Mouse (Mus musculus) liver, embryonic 13.5 days (tissue): ENCODE data around the gene Tmem119. TPM values are rescaled to one million over a fixed set of nuclear protein-coding genes. Genes with fewer than 3 reads are reported as not detected.

ENCODE experiments used
- ATAC-seq: fragments of 200-750 bp; cut with Nextera tagmentation; 2 replicates; pipeline ENCODE4 v1.8.0; 2017; ENCODE audit warnings: low read depth, mild to moderate bottlenecking, moderate number of reproducible peaks, moderate library complexity
- DNase-seq: peaks from one replicate; pipeline ENCODE4 v3.0.0; 2022
- H3K27ac ChIP-seq: fragments of 300-500 bp; sonication (generic); 2 replicates; pipeline ENCODE4 v1.5.1; 2015; ENCODE audit warnings: moderate library complexity, mild to moderate bottlenecking, inconsistent platforms
- H3K27me3 ChIP-seq: fragments of 300-500 bp; sonication (generic); 2 replicates; pipeline ENCODE4 v1.6.1; 2015; ENCODE audit warnings: mild to moderate bottlenecking, inconsistent platforms
- H3K36me3 ChIP-seq: fragments of 300-500 bp; sonication (generic); 2 replicates; pipeline ENCODE4 v1.6.1; 2015; ENCODE audit warnings: mild to moderate bottlenecking, inconsistent platforms
- H3K4me1 ChIP-seq: fragments of 300-500 bp; sonication (generic); replicated peaks from 2 replicates; pipeline ENCODE4 v1.6.1; 2015; ENCODE audit warnings: inconsistent platforms
- H3K4me2 ChIP-seq: fragments of 300-500 bp; sonication (generic); 2 replicates; pipeline ENCODE4 v1.6.1; 2015; ENCODE audit warnings: inconsistent platforms, mild to moderate bottlenecking, moderate library complexity
- H3K4me3 ChIP-seq: fragments of 300-500 bp; sonication (generic); replicated peaks from 2 replicates; pipeline ENCODE4 v1.5.1; 2015; ENCODE audit warnings: mild to moderate bottlenecking, inconsistent platforms
- H3K9ac ChIP-seq: fragments of 300-500 bp; sonication (generic); 2 replicates; pipeline ENCODE4 v1.6.1; 2015; ENCODE audit warnings: mild to moderate bottlenecking, inconsistent platforms
- H3K9me3 ChIP-seq: fragments of 300-500 bp; sonication (generic); replicated peaks from 2 replicates; pipeline ENCODE4 v1.6.1; 2016; ENCODE audit warnings: inconsistent platforms
- WGBS: fragments of 180-500 bp; shearing (Covaris S2); methylation state at CpG from one replicate; pipeline ENCODE4 v1.1.7; 2015; ENCODE audit not compliant: insufficient replicate concordance; 5-methylcytosine and 5-hydroxymethylcytosine counted together
- polyA plus RNA-seq: library from polyadenylated mRNA; unstranded; fragments of >200 nt; fragmentation: Nextera tagmentation; extraction: Ambion mirVana; gene quantifications from 2 replicates; pipeline ENCODE4 v1.2.1, GENCODE M21; 2015

Tmem119 gene
- polyA plus RNA-seq, 1 experiment from 2014 or later, result 3.8 TPM

- Histone ChIP-seq H3K36me3 (no peaks in the 10 kb centered on the region), H3K9me3 (no peaks in the 10 kb centered on the region), H3K9ac (no peak overlapping the region), H3K27ac (no peak overlapping the region), H3K4me3 (no peak overlapping the region), H3K4me2 (no peak overlapping the region), H3K4me1 (peaks cover 27% of the 10 kb centered on the region), H3K27me3 (no peaks in the 10 kb centered on the region)
- ATAC-seq (no peak), DNase-seq (no peak)
- WGBS, result 39% methylated on average over 16 of the region's 16 CpGs
Observed at GRCm38 (mm10) chr5:113833316-113833947, 33.1 kb upstream of the Tmem119 start.

GRCm38 (mm10) chr5:113832490-113832901 lies 32.2 kb upstream of the Tmem119 start, which contains the start of gene Selplg:
Gene Selplg (minus strand): TSS chr5:113832644.
- H3K4me2 ChIP-seq, result no peak within 1 kb of the TSS
- DNase-seq (no peak), ATAC-seq (no peak)
- H3K27me3 ChIP-seq, result no peaks in the 10 kb centered on the region
- H3K27ac ChIP-seq, result no peak within 1 kb of the TSS
- H3K9ac ChIP-seq, result no peak within 1 kb of the TSS
- WGBS, result 45% methylated on average over 8 of the region's 8 CpGs
- no peaks in the 10 kb centered on the region for H3K9me3 ChIP-seq
- no peak within 1 kb of the TSS for H3K4me3 ChIP-seq
- H3K4me1 ChIP-seq, result peaks cover 37% of the 10 kb centered on the region
- no peaks in the 10 kb centered on the region for H3K36me3 ChIP-seq

- Histone ChIP-seq H3K27ac (no peak overlapping the region), H3K4me1 (peaks cover 37% of the 10 kb centered on the region), H3K4me2 (no peak overlapping the region), H3K27me3 (no peaks in the 10 kb centered on the region), H3K9ac (no peak overlapping the region), H3K4me3 (no peak overlapping the region), H3K9me3 (no peaks in the 10 kb centered on the region), H3K36me3 (no peaks in the 10 kb centered on the region)
- WGBS, result 48% methylated on average over 3 of the region's 3 CpGs
- DNase-seq (no peak), ATAC-seq (no peak)
Observed at GRCm38 (mm10) chr5:113831741-113832140, 31.4 kb upstream of the Tmem119 start.

- no peaks in the 10 kb centered on the region for H3K27me3 ChIP-seq
- DNase-seq, result no peak
- no peak overlapping the region for H3K4me3 ChIP-seq
- H3K9ac ChIP-seq, result no peak overlapping the region
- peak overlapping the region; percentile 47 for H3K4me2 ChIP-seq
- ATAC-seq, result no peak
- H3K9me3 ChIP-seq, result no peaks in the 10 kb centered on the region
- peaks cover 38% of the 10 kb centered on the region for H3K4me1 ChIP-seq
- peak overlapping the region; percentile 24; the same call in 1 of the 2 replicates for H3K27ac ChIP-seq
- no peaks in the 10 kb centered on the region for H3K36me3 ChIP-seq
- 59% methylated on average over 5 of the region's 5 CpGs for WGBS
Observed at GRCm38 (mm10) chr5:113830796-113831195, 30.5 kb upstream of the Tmem119 start.

GRCm38 (mm10) chr5:113830292-113830643 lies 30.0 kb upstream of the Tmem119 start:
- H3K9ac ChIP-seq, result peak overlapping the region; percentile 45
- DNase-seq (peak; percentile 48), ATAC-seq (peak; percentile 67)
- H3K4me1 ChIP-seq, result peaks cover 43% of the 10 kb centered on the region
- H3K4me3 ChIP-seq, result peak overlapping the region; percentile 37
- H3K9me3 ChIP-seq, result no peaks in the 10 kb centered on the region
- WGBS, result 16% methylated on average over 10 of the region's 10 CpGs
- H3K4me2 ChIP-seq, result peak overlapping the region; percentile 47
- H3K27ac ChIP-seq, result peak overlapping the region; percentile 3; the same call in 1 of the 2 replicates
- H3K27me3 ChIP-seq, result no peaks in the 10 kb centered on the region
- H3K36me3 ChIP-seq, result no peaks in the 10 kb centered on the region

GRCm38 (mm10) chr5:113829566-113830291 lies 29.4 kb upstream of the Tmem119 start:
- Histone ChIP-seq H3K27me3 (no peaks in the 10 kb centered on the region), H3K4me3 (peak overlapping the region; percentile 37), H3K4me2 (peak overlapping the region; percentile 47), H3K9me3 (no peaks in the 10 kb centered on the region), H3K9ac (peak overlapping the region; percentile 45), H3K4me1 (peaks cover 47% of the 10 kb centered on the region), H3K27ac (peak overlapping the region; percentile 3; the same call in 1 of the 2 replicates), H3K36me3 (no peaks in the 10 kb centered on the region)
- no peak for DNase-seq
- peak; percentile 15 for ATAC-seq
- 33% methylated on average over 7 of the region's 7 CpGs for WGBS

GRCm38 (mm10) chr5:113828481-113828880 lies 28.2 kb upstream of the Tmem119 start:
- Histone ChIP-seq H3K4me3 (no peak overlapping the region), H3K36me3 (no peaks in the 10 kb centered on the region), H3K4me1 (peaks cover 49% of the 10 kb centered on the region), H3K9me3 (no peaks in the 10 kb centered on the region), H3K9ac (no peak overlapping the region), H3K4me2 (peak overlapping the region; percentile 21), H3K27me3 (no peaks in the 10 kb centered on the region), H3K27ac (0 out of 2 replicates have a peak overlapping the region, but pooled peaks have one; percentile 21)
- WGBS, result 53% methylated on average over 7 of the region's 7 CpGs
- DNase-seq (no peak), ATAC-seq (peak; percentile 27; the same call in 1 of the 2 replicates)

- ATAC-seq, result no peak; the same call in 1 of the 2 replicates
- DNase-seq, result no peak
- Histone ChIP-seq H3K4me2 (peak overlapping the region; percentile 21), H3K4me3 (no peak overlapping the region), H3K27ac (0 out of 2 replicates have a peak overlapping the region, but pooled peaks have one; percentile 21), H3K36me3 (no peaks in the 10 kb centered on the region), H3K27me3 (no peaks in the 10 kb centered on the region), H3K4me1 (peaks cover 49% of the 10 kb centered on the region), H3K9me3 (no peaks in the 10 kb centered on the region), H3K9ac (no peak overlapping the region)
- WGBS, result 28% methylated on average over 4 of the region's 4 CpGs
Observed at GRCm38 (mm10) chr5:113827991-113828411, 27.7 kb upstream of the Tmem119 start.

GRCm38 (mm10) chr5:113826619-113827018 lies 26.3 kb upstream of the Tmem119 start:
- 78% methylated on average over 4 of the region's 4 CpGs for WGBS
- no peaks in the 10 kb centered on the region for H3K27me3 ChIP-seq
- peaks cover 46% of the 10 kb centered on the region for H3K4me1 ChIP-seq
- no peaks in the 10 kb centered on the region for H3K36me3 ChIP-seq
- H3K9ac ChIP-seq, result no peak overlapping the region
- no peaks in the 10 kb centered on the region for H3K9me3 ChIP-seq
- no peak overlapping the region for H3K4me3 ChIP-seq
- no peak for ATAC-seq
- no peak overlapping the region for H3K27ac ChIP-seq
- DNase-seq, result no peak
- H3K4me2 ChIP-seq, result no peak overlapping the region

- Histone ChIP-seq H3K9me3 (no peaks in the 10 kb centered on the region), H3K4me3 (no peak overlapping the region), H3K4me1 (peaks cover 41% of the 10 kb centered on the region), H3K27ac (no peak overlapping the region), H3K27me3 (no peaks in the 10 kb centered on the region), H3K4me2 (no peak overlapping the region), H3K36me3 (no peaks in the 10 kb centered on the region), H3K9ac (no peak overlapping the region)
- WGBS, result 31% methylated on average over 7 of the region's 7 CpGs
- DNase-seq (no peak), ATAC-seq (no peak)
Observed at GRCm38 (mm10) chr5:113825558-113825957, 25.2 kb upstream of the Tmem119 start.

GRCm38 (mm10) chr5:113824228-113824627 lies 23.9 kb upstream of the Tmem119 start:
- no peaks in the 10 kb centered on the region for H3K27me3 ChIP-seq
- WGBS, result 50% methylated on average over 4 of the region's 4 CpGs
- ATAC-seq (no peak), DNase-seq (no peak)
- H3K4me1 ChIP-seq, result peaks cover 29% of the 10 kb centered on the region
- no peak overlapping the region for H3K27ac ChIP-seq
- H3K36me3 ChIP-seq, result no peaks in the 10 kb centered on the region
- H3K4me3 ChIP-seq, result no peak overlapping the region
- H3K4me2 ChIP-seq, result no peak overlapping the region
- no peak overlapping the region for H3K9ac ChIP-seq
- no peaks in the 10 kb centered on the region for H3K9me3 ChIP-seq
